Mouse (Mus musculus) heart, embryonic 14.5 days (tissue): Measurements from ENCODE around the gene Vmp1. TPM values are rescaled to one million over a fixed set of nuclear protein-coding genes. Genes with fewer than 3 reads are reported as not detected.

Experiments
- ATAC-seq: fragments of 200-750 bp; cut with Nextera tagmentation; 2 replicates; pipeline ENCODE4 v1.8.0; 2017; ENCODE audit warnings: low read depth, moderate TSS enrichment; ENCODE audit not compliant: insufficient number of reproducible peaks, insufficient read depth, low FRiP score
- H3K27ac ChIP-seq, 2 experiments: fragments of 200-500 bp in 1 of 2; fragments of 300-500 bp in 1 of 2; sonication (generic) in 1 of 2; replicated peaks in 1 of 2; 2 replicates each; pipeline ENCODE4 v1.5.1; 2012 to 2014; ENCODE audit warnings: low read depth in 2 of 2, low read length in 2 of 2, control low read depth in 1 of 2, mild to moderate bottlenecking in 1 of 2, mixed read lengths in 1 of 2; ENCODE audit not compliant: control insufficient read depth in 1 of 2, insufficient read depth in 1 of 2
- H3K27me3 ChIP-seq: fragments of 300-500 bp; sonication (generic); 2 replicates; pipeline ENCODE4 v1.6.1; 2014; ENCODE audit warnings: mild to moderate bottlenecking, low read length, control low read depth; ENCODE audit not compliant: control insufficient read depth, insufficient read depth
- H3K36me3 ChIP-seq: fragments of 300-500 bp; sonication (generic); 2 replicates; pipeline ENCODE4 v1.6.1; 2014; ENCODE audit warnings: mild to moderate bottlenecking, control low read depth, low read length, mixed read lengths; ENCODE audit not compliant: control insufficient read depth, insufficient read depth
- H3K4me1 ChIP-seq, 2 experiments: fragments of 200-500 bp in 1 of 2; fragments of 300-500 bp in 1 of 2; sonication (generic) in 1 of 2; 2 replicates each; pipeline ENCODE4 v1.6.1; 2012 to 2014; ENCODE audit warnings: low read length in 2 of 2, control low read depth in 1 of 2, mixed read lengths in 1 of 2; ENCODE audit not compliant: control insufficient read depth in 2 of 2, insufficient read depth in 2 of 2
- H3K4me2 ChIP-seq: fragments of 300-500 bp; sonication (generic); 2 replicates; pipeline ENCODE4 v1.6.1; 2014; ENCODE audit warnings: mild to moderate bottlenecking, low read length
- H3K4me3 ChIP-seq, 2 experiments: fragments of 200-500 bp in 1 of 2; fragments of 300-500 bp in 1 of 2; sonication (generic) in 1 of 2; 2 replicates each; pipeline ENCODE4 v1.5.1; 2012 to 2014; ENCODE audit warnings: low read length in 2 of 2, mild to moderate bottlenecking in 2 of 2, control low read depth in 1 of 2, low read depth in 1 of 2, moderate library complexity in 1 of 2; ENCODE audit not compliant: control insufficient read depth in 1 of 2, insufficient read depth in 1 of 2
- H3K9ac ChIP-seq: fragments of 300-500 bp; sonication (generic); 2 replicates; pipeline ENCODE4 v1.6.1; 2014; ENCODE audit warnings: mild to moderate bottlenecking, low read length
- H3K9me3 ChIP-seq: fragments of 300-500 bp; sonication (generic); 2 replicates; pipeline ENCODE4 v1.6.1; 2016; ENCODE audit warnings: low read length, control low read depth; ENCODE audit not compliant: control insufficient read depth
- WGBS: fragments of 180-500 bp; shearing (Covaris S2); extraction: QIAGEN DNeasy Blood & Tissue Kit; methylation state at CpG from one replicate; pipeline ENCODE4 v1.1.7; 2014; 5-methylcytosine and 5-hydroxymethylcytosine counted together
- polyA plus RNA-seq: library from polyadenylated mRNA; unstranded; fragments of >200 nt; fragmentation: Nextera tagmentation; extraction: Ambion mirVana; gene quantifications from 2 replicates; pipeline ENCODE4 v1.2.1, GENCODE M21; 2014

Vmp1 gene
- polyA plus RNA-seq, 1 experiment from 2014 or later = 101 TPM

DNA sequence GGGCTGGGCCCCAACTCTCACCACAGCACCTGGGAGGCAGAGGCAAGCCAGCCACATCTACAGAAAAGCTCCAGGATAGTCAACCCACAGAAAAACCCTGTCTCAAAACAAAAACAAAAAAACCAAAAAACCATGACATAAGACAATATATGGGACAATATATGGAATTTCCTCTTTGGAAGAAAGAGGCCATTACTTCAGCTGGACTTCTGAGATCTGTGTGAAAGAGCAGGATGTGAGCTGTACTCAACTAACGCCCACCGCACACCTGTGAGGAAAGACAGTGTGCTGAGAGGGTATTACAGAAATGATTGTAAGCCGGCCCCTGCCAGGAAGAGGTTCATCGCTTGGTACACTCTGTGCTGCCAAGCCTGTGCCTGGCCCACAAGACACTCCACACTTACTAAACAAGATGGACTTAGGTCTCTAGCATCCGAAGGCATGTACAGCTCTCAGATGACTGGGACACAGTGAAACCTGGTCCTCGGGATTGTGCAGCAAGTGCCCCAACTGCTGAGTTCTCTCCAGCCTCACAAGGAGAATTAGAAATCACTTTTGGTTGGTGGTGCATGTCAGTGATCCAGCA is 109.9 kb downstream of the Vmp1 start:
- peaks cover 17 to 33% of the 10 kb centered on the region in 2 experiments for H3K4me1 ChIP-seq
- H3K9me3 ChIP-seq = no peaks in the 10 kb centered on the region
- H3K4me2 ChIP-seq = no peak overlapping the region
- no peaks in the 10 kb centered on the region for H3K36me3 ChIP-seq
- H3K4me3 ChIP-seq = no peak overlapping the region
- H3K27me3 ChIP-seq = no peaks in the 10 kb centered on the region
- no peak for ATAC-seq
- 83% methylated on average over 6 of the region's 6 CpGs for WGBS
- no peak overlapping the region for H3K27ac ChIP-seq
- no peak overlapping the region for H3K9ac ChIP-seq

DNA sequence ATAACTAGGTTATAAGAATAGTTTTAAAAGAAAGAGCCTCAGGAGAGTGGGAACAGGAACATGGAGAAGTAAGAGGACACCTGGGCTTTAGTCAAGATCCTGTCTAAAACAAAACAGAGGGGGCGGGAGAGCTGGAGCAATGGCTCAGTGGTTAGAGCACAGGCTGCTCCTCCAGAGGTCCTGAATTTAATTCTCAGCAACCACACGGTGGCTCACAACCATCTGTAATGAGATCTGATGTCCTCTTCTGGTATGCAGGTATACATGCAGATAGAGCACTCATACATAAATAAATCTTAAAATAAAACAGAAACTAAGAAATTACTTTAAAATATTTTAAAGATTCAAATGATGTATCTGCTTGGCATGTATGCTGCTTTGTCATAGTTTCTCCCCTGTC is 111.0 kb downstream of the Vmp1 start:
- no peaks in the 10 kb centered on the region for H3K27me3 ChIP-seq
- no peak overlapping the region for H3K27ac ChIP-seq
- H3K36me3 ChIP-seq = 0 out of 2 replicates have a peak, but pooled peaks cover 4% of the 10 kb centered on the region
- H3K9me3 ChIP-seq = no peaks in the 10 kb centered on the region
- H3K4me3 ChIP-seq = no peak overlapping the region
- no peak for ATAC-seq
- H3K4me2 ChIP-seq = no peak overlapping the region
- H3K9ac ChIP-seq = no peak overlapping the region
- peaks cover 14 to 32% of the 10 kb centered on the region in 2 experiments for H3K4me1 ChIP-seq
- whole genome bisulfite sequencing = 66% methylated on average over 2 of the region's 2 CpGs

DNA sequence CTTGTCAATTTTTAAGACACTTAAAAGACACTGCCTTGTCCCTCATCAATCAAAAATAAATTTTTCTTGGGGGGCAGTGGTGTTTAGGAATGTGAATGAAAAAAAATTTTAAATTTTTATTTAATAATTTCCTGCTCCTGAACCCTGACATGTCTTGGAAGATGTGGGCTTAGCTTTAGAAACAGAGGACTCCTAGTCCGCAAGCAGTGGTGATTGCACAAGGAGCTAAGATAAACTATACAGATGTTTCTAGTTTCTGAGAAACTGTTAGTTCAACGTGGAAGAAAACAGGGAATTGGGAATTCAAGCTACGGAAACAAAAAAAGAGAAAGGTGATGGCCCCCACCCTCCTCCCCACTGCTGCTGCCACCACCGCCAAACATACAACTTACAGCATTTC is 111.8 kb downstream of the Vmp1 start:
- H3K9ac ChIP-seq = no peak overlapping the region
- H3K9me3 ChIP-seq = no peaks in the 10 kb centered on the region
- 0 out of 2 replicates have a peak, but pooled peaks cover 12% of the 10 kb centered on the region for H3K36me3 ChIP-seq
- ATAC-seq = no peak
- H3K4me3 ChIP-seq = no peak overlapping the region
- H3K4me1 ChIP-seq = peaks cover 9 to 24% of the 10 kb centered on the region in 2 experiments
- peak overlapping the region; percentile 56 to 70; a peak in 3 of 4 replicates for H3K27ac ChIP-seq
- peak overlapping the region; percentile 20; the same call in 1 of the 2 replicates for H3K4me2 ChIP-seq
- WGBS = 74% methylated on average over 4 of the region's 4 CpGs
- H3K27me3 ChIP-seq = no peaks in the 10 kb centered on the region

DNA sequence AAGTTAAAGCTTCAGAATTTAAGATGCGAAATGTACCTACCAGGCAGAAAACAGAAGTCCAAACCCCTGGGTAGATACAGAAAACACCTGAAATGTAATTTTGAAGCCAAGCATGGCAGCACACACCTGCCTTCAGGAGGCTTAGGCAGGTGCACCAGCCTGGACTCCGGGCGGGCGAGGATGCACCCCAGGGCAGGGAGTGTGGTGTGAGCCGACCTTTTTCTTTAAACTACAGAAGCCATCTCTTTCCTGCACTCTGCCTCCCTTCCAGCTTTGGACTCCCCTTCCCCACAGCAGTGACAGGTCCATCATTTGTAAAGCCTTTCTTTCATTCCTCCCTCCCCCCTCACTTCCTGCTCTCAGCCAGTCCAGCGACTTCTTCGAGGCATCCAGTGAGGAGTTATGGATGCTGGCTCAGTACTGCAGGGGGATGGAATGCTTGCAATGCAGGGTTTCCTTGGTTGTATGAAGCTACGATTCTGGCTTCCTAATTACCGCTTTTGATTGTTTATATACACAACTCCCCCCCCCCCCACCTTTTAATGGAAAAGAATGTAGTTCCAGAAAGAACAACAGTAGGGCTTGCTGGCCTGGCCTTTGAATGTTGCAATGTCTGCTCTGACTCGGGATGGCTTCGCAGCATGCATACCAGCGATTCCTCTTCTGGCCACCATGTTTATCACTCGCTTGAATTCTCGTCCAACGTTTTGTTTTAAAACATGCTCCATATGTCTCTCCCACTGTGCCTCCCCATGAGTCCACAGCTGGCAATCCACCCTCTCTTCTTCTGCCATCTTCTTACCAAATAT is 112.4 kb downstream of the Vmp1 start:
- H3K9ac ChIP-seq = peak overlapping the region; percentile 10; the same call in 1 of the 2 replicates
- peak overlapping the region; percentile 56 to 70 for H3K27ac ChIP-seq
- H3K4me2 ChIP-seq = peak overlapping the region; percentile 20

DNA sequence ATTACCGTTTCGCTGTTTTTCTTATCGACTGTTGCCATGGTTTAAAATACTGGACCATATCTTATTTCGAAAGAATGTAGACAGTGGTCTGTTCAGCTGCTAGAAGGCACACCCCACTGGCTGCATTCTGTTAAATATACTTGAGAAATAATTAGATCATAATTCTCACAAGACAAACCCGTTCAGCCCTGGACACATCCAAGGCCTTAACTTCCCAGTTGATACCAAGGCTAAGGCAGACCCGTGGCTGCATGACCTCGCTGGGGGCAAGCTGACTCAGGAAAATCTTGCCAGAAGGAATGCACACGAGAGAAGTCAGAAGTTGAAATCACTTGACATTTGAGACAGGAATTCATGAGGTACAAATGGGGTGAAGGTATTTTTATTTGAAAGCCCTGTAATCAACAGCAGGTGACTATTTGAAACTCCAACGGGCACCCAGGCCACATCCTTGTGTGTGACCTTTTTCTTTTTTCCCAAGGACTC is 113.3 kb downstream of the Vmp1 start:
- no peak overlapping the region for H3K4me3 ChIP-seq
- no peak overlapping the region for H3K9ac ChIP-seq
- WGBS = 32% methylated on average over 9 of the region's 9 CpGs
- peak overlapping the region; percentile 56 to 87 for H3K27ac ChIP-seq
- H3K36me3 ChIP-seq = peaks cover 23% of the 10 kb centered on the region
- no peak for ATAC-seq
- peaks cover 9 to 19% of the 10 kb centered on the region in 2 experiments for H3K4me1 ChIP-seq
- no peaks in the 10 kb centered on the region for H3K27me3 ChIP-seq
- H3K9me3 ChIP-seq = no peaks in the 10 kb centered on the region
- H3K4me2 ChIP-seq = no peak overlapping the region

More for the DNA sequence above, 112.4 kb downstream of the Vmp1 start:
- Histone ChIP-seq H3K4me3 (no peak overlapping the region), H3K9me3 (no peaks in the 10 kb centered on the region), H3K36me3 (peaks cover 13% of the 10 kb centered on the region; the same call in 1 of the 2 replicates), H3K4me1 (peaks cover 9 to 21% of the 10 kb centered on the region in 2 experiments), H3K27me3 (no peaks in the 10 kb centered on the region)
- ATAC-seq = no peak
- WGBS = 37% methylated on average over 15 of the region's 15 CpGs

DNA sequence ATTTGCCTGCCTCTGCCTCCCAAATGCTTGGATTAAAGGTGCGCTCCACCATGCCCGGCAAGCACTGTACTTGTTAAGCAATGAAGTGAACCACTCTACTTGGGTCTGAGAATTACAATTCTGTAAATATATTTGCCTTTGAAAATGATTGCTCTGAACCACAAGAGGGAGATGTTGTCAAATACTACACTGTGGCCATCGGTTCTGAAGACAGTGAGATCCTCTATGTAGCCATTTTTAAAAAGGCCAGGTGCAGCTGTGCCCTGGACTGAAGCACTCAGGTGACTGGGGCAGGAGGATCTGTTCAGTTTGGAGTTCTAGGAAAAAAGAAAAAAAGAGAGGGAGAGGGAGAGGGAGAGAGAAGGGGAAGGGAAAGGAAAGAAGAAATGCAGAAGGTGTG is 115.2 kb downstream of the Vmp1 start:
- Histone ChIP-seq H3K36me3 (peaks cover 29% of the 10 kb centered on the region), H3K4me2 (no peak overlapping the region), H3K27ac (no peak overlapping the region), H3K27me3 (no peaks in the 10 kb centered on the region), H3K9ac (no peak overlapping the region), H3K9me3 (no peaks in the 10 kb centered on the region), H3K4me1 (peaks cover 9 to 19% of the 10 kb centered on the region in 2 experiments), H3K4me3 (no peak overlapping the region)
- ATAC-seq = no peak
- WGBS = 61% methylated on average over 3 of the region's 3 CpGs

DNA sequence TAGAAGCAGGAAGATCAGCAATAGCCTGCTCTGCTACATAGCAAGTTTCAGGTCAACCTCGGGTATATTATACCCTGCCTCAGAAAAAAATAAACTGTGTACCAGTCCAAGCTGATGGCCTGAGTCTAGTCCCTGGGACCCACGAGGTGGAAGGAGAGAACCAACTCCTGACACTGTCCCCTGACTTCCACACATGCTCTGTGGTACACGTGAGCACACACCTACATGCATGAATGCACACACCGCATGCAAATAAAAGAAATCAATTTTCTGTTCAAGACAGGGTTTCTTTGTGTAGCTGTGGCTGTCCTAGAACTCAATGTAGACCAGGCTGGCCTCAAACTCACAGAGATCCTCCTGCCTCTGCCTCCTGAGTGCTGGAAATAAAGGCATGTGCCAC is 125.4 kb downstream of the Vmp1 start:
- no peak overlapping the region for H3K4me2 ChIP-seq
- no peaks in the 10 kb centered on the region for H3K27me3 ChIP-seq
- H3K9ac ChIP-seq = no peak overlapping the region
- no peaks in the 10 kb centered on the region for H3K4me1 ChIP-seq
- no peak for ATAC-seq
- H3K27ac ChIP-seq = no peak overlapping the region
- H3K4me3 ChIP-seq = no peak overlapping the region
- WGBS = 92% methylated on average over 4 of the region's 4 CpGs
- no peaks in the 10 kb centered on the region for H3K9me3 ChIP-seq
- peaks cover 64% of the 10 kb centered on the region for H3K36me3 ChIP-seq
